Mouse (Mus musculus) brown adipose tissue, adult 24 weeks (tissue): ENCODE measurements around the gene Gm21650. TPM values are rescaled to one million over a fixed set of nuclear protein-coding genes. Genes with fewer than 3 reads are reported as not detected.
"Not testable (repeated sequence)": the region's sequence is repeated elsewhere in the genome, so short reads cannot be mapped to it uniquely, and the experiment has no call there.

Experiments used
- H3K27ac ChIP-seq: fragments of 200-500 bp; replicated peaks from 2 replicates; pipeline ENCODE4 v1.5.1; 2012; ENCODE audit warnings: low read depth, mild to moderate bottlenecking, low read length
- H3K4me1 ChIP-seq: fragments of 200-500 bp; 2 replicates; pipeline ENCODE4 v1.6.1; 2012; ENCODE audit warnings: low read length, mixed read lengths; ENCODE audit not compliant: control insufficient read depth, insufficient read depth, insufficient read length
- H3K4me3 ChIP-seq: fragments of 200-500 bp; 2 replicates; pipeline ENCODE4 v1.5.1; 2012; ENCODE audit warnings: low read depth, mild to moderate bottlenecking, low read length, moderate library complexity; ENCODE audit not compliant: insufficient read depth
- polyA plus RNA-seq: library from polyadenylated mRNA; stranded (reverse); fragments of >200 nt; gene quantifications from 2 replicates; pipeline ENCODE4 v1.2.4, GENCODE M21; 2012; ENCODE audit not compliant: missing spikeins, insufficient read depth, insufficient read length

Gene Gm21650
- not detected in 2 replicates for polyA plus RNA-seq

- not testable (repeated sequence) for H3K4me3 ChIP-seq, H3K27ac ChIP-seq, H3K4me1 ChIP-seq
Observed at GRCm38 (mm10) chrY:77692508-77692907, at the start of gene Gm21650. Gene Gm21650 (plus strand): TSS chrY:77692808.
